Mouse (Mus musculus): ENCODE results near the gene Tmod2. TPM values are rescaled to one million over a fixed set of nuclear protein-coding genes. Genes with fewer than 3 reads are reported as not detected.

Gene Tmod2
- total RNA-seq, 2 experiments from 2014 or later = 368 to 380 TPM

- no peak for DNase-seq (ENCODE audit: low spot score in 2 of 2)
- intact Hi-C loops (cut with DNase I) = no loop called here
Measured at GRCm38 (mm10) chr9:75609505-75609904, 1.6 kb downstream of the Tmod2 start.

- intact Hi-C loops (cut with DNase I) = no loop called here
- no peak for DNase-seq (ENCODE audit: low spot score in 2 of 2)
Measured at GRCm38 (mm10) chr9:75607496-75607895, 3.6 kb downstream of the Tmod2 start.

GRCm38 (mm10) chr9:75601510-75601909, 9.6 kb downstream of the Tmod2 start:
- intact Hi-C loops (cut with DNase I) = no loop called here
- peak in 1 of 2 experiments; percentile 0 for DNase-seq (ENCODE audit: low spot score in 2 of 2)

GRCm38 (mm10) chr9:75600166-75600934, 10.8 kb downstream of the Tmod2 start:
- peak; percentile 44 to 45 for DNase-seq (ENCODE audit: low spot score in 2 of 2)
- intact Hi-C loops (cut with DNase I) = no loop called here

- peak; percentile 32 for DNase-seq (ENCODE audit: low spot score in 2 of 2)
- intact Hi-C loops (cut with DNase I) = loop anchor here (2.0 kb wide), 1 partner anchor 85 kb away; the partner anchor contains the start of gene Scg3
Measured at GRCm38 (mm10) chr9:75599191-75599841, 11.8 kb downstream of the Tmod2 start.

- DNase-seq (ENCODE audit: low spot score in 2 of 2) = no peak
- intact Hi-C loops (cut with DNase I) = no loop called here
Measured at GRCm38 (mm10) chr9:75597596-75597995, 13.5 kb downstream of the Tmod2 start.

- DNase-seq (ENCODE audit: low spot score in 2 of 2) = no peak
Measured at GRCm38 (mm10) chr9:75597036-75597435, 14.1 kb downstream of the Tmod2 start.

GRCm38 (mm10) chr9:75593481-75593880, 17.6 kb downstream of the Tmod2 start:
- intact Hi-C loops (cut with DNase I) = no loop called here
- DNase-seq (ENCODE audit: low spot score in 2 of 2) = no peak

More at GRCm38 (mm10) chr9:75597036-75597435, 14.1 kb downstream of the Tmod2 start:
- intact Hi-C loops (cut with DNase I) = no loop called here

- DNase-seq (ENCODE audit: low spot score in 2 of 2) = no peak
- intact Hi-C loops (cut with DNase I) = no loop called here
Measured at GRCm38 (mm10) chr9:75589850-75590790, 21.0 kb downstream of the Tmod2 start.

GRCm38 (mm10) chr9:75581694-75582350, 29.3 kb downstream of the Tmod2 start:
- no peak for DNase-seq (ENCODE audit: low spot score in 2 of 2)
- intact Hi-C loops (cut with DNase I) = loop anchor here (5.0 kb wide), 2 partner anchors 60 to 120 kb away; no protein-coding TSS in a partner anchor

GRCm38 (mm10) chr9:75579321-75579720, 31.8 kb downstream of the Tmod2 start:
- DNase-seq (ENCODE audit: low spot score in 2 of 2) = no peak
- intact Hi-C loops (cut with DNase I) = no loop called here

GRCm38 (mm10) chr9:75571036-75571942, 39.8 kb downstream of the Tmod2 start:
- intact Hi-C loops (cut with DNase I) = no loop called here
- no peak for DNase-seq (ENCODE audit: low spot score in 2 of 2)

- intact Hi-C loops (cut with DNase I) = no loop called here
- DNase-seq (ENCODE audit: low spot score in 2 of 2) = no peak
Measured at GRCm38 (mm10) chr9:75568399-75568798, 42.7 kb downstream of the Tmod2 start.

GRCm38 (mm10) chr9:75564892-75565291, 46.2 kb downstream of the Tmod2 start:
- intact Hi-C loops (cut with DNase I) = no loop called here
- DNase-seq (ENCODE audit: low spot score in 2 of 2) = no peak

GRCm38 (mm10) chr9:75563622-75564021, 47.5 kb downstream of the Tmod2 start:
- intact Hi-C loops (cut with DNase I) = no loop called here
- no peak for DNase-seq (ENCODE audit: low spot score in 2 of 2)

- no peak for DNase-seq (ENCODE audit: low spot score in 2 of 2)
- intact Hi-C loops (cut with DNase I) = no loop called here
Measured at GRCm38 (mm10) chr9:75563176-75563575, 47.9 kb downstream of the Tmod2 start.

- DNase-seq (ENCODE audit: low spot score in 2 of 2) = no peak
- intact Hi-C loops (cut with DNase I) = no loop called here
Measured at GRCm38 (mm10) chr9:75561040-75561669, 50.0 kb downstream of the Tmod2 start.

- intact Hi-C loops (cut with DNase I) = no loop called here
- no peak for DNase-seq (ENCODE audit: low spot score in 2 of 2)
Measured at GRCm38 (mm10) chr9:75560353-75560752, 50.8 kb downstream of the Tmod2 start.

All from left cerebral cortex, postnatal 36 days (tissue).